Mouse (Mus musculus) lung, adult 18-20 months (tissue): Measurements from ENCODE around the gene Manba.

ENCODE experiments used
- DNase-seq, 2 experiments: peaks; one replicate each; pipeline ENCODE4 v3.0.0; 2022; ENCODE audit warnings: mixed read lengths in 2 of 2

The Manba gene

GRCm38 (mm10) chr3:135531762-135532161 is 46.4 kb downstream of the Manba start:
- DNase-seq = no peak

DNA sequence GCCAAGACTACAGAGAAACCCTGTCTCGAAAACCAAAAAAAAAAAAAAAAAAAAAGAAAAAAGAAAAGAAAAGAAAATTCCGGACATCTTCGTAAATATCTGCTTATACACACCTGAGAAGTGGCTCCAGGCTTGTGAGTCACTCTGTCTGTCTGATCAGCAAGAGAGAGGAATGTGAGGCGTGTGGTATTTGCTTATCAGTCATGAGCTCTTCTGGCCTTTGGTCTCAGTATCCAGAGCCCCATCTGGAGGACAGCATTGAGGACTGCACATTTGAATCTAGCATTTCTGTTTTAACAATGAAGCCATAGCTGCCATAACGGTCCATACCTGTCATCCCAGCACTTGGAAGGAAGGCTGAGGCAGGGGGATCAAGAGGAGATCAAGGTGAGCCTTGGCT is 48.7 kb downstream of the Manba start:
- DNase-seq = no peak

GRCm38 (mm10) chr3:135546212-135546923 is 61.0 kb downstream of the Manba start:
- no peak for DNase-seq

DNA sequence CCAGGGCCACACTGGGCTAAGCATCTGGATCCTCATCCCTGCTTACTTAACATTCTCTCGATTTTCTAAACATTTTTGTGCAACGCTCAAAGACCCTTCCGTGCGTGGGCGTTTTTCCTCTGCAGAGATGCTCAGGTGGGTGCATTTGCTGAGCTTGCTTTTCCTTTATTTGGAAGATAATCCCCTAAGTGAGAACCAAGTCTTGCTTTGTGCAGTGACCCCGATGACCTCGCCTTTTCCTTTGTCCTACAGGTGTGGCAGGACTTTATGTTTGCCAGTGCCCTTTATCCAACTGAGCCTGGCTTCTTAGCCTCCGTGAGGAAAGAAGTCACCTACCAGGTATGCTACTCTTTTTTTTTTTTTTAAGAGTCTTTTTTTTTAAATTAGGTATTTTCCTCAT is 61.9 kb downstream of the Manba start:
- DNase-seq = no peak

DNA sequence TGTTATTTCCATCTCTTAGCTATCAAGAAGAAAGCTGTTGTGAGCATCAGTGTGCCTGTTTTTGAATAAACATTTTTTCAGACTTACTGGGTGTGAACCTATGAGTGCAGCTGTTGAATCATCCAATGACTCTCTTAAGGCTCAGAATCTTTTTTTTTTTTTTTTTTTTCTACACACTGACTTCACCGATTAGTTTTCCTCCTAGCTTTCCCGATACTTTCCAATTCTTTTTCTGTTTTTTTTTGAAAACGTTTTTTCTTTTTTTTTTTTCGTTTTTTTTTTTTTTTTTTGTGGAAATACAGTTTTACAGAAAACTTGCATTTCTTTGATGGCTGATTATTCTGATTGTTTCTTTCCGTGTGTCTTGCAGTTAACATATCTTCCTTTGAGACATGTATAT is 67.5 kb downstream of the Manba start:
- DNase-seq = no peak

DNA sequence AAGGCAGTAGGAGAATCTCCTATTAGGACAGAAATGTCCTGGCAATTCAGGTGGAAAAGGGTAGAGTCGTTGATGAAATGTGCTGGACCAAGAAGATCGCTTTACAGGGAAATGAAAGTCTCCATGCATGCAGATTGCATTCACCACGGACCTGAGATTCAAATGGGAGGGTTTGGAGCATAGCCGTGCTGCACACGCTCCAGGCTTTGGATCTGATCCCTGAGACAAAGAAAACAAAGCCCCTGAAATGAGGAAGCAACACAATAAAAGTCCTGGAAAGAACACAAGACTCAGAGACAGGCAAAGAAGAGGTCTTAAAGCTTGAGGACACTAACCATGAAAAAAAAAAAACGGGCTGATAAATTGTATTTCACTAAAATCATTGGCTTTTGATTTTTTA is 69.8 kb downstream of the Manba start:
- DNase-seq = no peak

DNA sequence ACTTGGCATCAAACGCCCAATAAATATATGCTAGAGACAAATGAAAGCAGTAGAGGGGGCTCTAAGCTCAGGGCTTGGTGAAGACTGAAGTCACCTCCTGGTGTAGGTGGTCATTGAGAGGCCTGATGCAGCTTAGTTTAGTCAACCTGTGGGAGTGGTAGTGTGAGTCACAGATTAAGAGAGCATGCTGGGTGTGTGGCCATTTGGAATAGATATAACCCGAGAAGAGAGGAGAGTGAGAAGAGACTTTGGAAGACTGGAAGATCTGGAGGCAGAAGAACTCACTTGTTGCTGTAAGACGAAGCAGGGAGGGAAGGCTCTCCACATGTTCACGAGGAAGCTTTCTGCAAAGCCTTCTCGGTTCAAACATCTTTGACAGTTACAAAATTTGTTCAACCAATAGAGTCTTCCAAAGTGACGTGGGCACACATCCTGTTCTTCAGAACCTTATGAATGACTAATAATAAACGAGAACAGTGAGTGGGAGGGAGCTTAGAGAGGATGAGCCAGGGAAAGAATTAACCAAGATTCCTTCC is 70.7 kb downstream of the Manba start:
- DNase-seq = no peak

DNA sequence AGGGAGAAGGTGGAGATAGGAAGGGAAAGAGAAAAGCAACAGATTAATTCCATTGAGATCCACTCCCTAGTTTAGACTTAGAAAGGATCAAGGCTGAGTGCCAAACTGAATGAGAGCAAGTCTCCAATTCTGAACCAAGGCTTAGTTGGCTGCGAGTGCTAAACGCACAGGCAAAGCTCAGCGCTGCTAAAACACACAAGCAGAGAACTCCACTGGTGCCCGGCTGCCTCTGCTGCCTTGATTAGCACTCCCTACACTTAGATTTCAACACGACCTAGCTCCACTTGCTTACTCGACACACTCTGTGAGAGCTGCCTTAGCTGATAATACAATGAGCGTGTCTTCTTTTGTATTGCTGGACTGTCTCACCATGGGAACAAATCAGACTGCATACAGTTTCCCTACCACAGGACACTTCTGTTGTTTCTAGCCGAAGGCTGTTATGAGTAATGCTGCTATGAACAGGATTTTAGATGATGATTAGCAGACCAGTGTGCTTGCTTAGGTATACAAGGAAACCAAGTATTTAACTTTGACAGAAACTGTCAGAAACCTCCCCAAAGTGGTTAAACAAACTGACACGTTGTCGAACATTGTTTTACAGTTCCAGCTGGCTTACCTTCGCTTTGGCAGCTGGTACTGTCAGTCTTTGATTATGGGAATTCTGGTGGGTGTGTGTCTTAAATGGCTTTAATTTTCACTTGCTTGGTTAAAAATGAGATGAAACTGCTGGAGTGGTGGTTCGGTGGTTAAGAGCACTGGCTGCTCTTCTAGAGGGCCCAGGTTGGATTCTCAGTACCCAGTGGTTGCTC is 71.6 kb downstream of the Manba start:
- DNase-seq = no peak

DNA sequence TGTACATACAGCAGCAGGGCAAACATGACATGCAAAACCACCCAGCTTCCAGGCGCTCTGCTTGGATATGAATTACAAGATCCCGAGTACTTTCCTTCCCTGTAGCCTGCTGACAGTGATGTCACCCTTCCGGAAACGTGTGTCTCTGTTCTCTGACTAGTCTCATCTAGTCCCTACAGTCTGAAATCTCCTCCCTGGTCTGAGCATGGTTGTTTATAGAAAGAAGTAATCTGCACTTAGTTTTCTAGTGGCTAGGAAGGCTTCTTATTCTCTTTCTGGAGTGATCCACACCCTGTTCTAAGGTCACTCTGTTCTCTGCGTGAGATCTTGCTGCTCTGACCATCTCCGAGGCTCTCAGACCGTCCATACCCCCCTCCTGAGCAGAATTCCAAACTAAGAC is 76.6 kb downstream of the Manba start:
- DNase-seq = no peak

- no peak for DNase-seq
These were observed 77.8 kb downstream of the Manba start for GRCm38 (mm10) chr3:135563163-135563689.

DNA sequence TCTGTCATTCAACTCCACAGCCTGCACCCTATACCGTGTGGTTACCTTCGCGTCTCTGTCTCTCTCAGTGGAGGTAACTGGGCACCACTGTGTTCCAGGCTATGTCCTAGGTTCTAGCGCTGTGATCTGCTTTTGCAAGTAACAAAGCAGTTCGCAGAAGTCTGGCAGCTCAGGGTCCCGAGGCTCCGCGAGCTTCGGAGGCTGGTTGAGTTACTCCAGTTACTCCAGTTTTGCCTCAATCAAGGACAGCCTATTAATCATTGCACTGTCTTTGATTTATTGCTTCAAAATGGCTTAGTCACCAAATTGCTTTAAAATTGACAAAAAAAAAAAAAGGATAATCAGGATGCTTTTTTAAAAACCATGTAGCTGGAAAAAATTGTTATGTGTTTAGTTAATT is 79.3 kb downstream of the Manba start:
- DNase-seq = no peak

DNA sequence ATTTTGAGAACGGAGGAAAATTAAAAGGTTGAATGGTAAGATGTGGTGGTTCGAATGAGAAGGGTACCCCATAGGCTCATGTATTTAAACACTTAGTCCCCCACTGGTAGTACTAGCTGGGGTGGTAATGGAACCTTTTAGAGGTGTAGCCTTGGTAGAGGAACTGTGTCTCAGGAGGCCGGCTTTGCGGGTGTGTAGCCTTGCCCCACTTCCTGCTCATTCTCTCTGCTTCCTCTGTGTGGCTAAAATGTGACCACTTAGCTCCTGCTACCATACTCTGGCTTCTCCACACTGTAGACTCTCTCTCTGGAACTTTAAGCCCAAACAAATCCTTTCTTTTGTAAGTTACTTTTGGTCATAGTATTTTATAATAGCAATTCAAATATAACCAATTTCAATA is 79.9 kb downstream of the Manba start:
- no peak for DNase-seq

GRCm38 (mm10) chr3:135567888-135568287 is 82.5 kb downstream of the Manba start:
- DNase-seq = no peak

DNA sequence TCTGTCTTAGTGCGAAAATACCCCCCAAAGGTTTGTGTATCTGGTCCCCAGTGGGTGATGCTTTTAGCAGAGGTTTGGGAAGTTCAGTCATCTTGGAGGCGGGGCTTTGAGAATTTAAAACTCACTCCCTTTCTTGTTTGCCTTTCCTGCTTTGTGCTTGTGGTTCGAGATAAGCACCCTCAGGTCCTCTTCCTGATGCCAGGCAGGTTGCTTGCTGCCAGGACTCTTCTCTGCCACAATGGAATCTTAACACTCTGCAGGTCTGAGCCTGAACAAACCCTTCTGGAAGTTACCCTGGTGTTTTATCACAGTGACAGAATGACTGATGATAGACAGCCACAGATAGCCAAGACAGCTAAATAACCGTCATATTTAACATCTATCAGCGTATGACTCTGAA is 83.2 kb downstream of the Manba start:
- no peak for DNase-seq

DNA sequence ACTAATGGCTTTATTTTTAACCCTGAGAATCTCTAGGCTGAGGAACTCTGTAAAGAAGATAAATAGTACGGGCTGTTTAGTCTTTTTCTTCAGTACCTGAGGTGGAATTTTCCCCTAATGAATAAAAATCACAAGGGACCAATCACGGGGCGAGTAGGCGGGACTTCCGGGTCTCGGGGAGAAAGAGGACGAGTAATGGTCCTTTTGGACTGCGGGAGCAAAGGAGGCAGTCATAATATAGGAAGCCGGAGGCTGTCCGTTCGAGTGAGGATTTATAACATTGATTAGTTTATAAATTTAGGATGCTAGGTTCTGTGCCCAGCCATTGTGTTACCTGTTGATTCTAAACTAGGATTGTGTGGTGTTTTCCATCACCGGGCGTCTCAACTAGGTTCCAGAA is 86.1 kb downstream of the Manba start:
- no peak for DNase-seq

DNA sequence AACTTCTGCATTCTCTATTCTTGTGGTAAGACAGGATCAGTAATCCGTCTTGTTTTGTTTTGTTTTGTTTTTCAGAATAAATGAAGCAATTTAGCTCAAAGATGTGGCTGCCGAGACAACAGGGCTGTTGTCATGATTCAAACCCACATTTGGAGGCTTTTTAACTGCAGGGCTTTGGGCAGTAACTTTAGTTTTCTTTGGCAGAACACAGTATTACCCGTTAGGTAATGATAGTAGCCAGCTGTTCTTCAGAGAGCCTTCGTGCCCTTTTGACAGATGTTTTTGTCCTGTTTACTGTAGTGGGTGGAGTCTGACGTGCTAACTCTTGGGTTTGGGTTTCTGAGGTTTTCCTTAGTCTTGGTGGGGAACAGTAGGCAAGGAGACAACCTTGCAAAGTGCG is 87.6 kb downstream of the Manba start:
- peak in 1 of 2 experiments; percentile 26 for DNase-seq

DNA sequence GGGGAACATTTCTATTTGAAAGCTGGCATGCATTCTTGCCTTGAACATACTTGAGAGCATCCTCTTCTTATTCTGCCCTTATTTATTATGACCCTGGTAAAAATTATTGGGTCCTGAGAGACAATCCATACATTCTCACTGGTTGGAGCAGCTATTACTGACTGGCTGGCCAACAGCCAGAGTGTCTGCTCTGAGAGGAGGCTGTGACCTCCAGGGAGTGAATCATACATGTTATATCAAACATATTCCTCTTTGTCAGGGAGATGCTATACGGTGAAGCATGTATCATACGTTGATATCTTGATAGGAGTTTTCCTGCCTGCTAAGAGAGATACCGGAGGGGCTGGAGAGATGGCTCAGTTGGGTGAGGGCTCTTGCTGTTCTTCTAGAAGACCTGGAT is 89.7 kb downstream of the Manba start:
- DNase-seq = no peak

DNA sequence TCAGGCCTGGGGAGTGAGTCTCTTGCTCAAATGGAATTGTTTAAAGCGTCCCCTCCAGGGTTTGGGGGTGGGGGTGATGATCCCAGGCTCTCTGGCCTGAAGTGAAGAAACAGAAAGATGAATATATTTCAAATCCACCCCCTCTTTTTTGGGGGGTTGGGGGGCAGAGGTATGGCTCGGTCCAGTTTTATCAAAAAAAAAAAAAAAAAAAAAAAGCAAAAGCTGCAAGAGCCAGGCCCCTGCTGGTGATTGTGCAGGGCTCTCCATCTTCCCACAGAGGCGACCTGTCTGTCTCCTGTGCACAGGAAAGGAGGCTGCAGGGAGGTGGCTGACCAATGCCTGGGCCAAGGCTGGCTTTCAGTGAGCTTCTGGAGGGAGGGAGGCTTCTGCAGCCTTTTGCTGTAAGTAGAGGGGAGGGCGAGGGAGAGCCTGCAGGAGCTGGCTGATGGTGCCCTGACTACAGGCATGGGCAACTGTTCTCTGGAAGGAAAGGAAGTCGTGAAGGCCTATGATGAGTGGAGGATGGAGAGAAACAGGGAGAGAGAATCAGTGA is 93.3 kb downstream of the Manba start:
- DNase-seq = no peak

DNA sequence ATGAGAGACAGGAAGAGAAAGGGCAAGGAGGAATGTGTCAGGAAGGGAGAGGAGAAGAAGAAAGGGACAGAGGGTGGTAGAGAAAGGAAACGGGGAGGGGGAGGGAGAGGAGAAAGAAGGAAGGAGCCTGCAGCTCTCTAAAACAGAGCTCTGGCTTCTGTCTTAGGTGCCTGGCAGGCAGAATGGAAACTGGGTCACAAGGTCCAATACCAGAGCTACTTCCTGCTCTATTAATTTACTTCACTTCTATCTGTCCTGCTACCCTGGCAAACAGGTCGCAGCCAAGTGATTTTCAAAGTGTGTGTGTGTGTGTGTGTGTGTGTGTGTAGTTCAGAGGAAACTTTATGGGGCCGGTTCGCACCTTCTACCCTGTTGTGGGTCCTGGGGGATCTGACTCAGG is 93.8 kb downstream of the Manba start:
- DNase-seq = no peak

- DNase-seq = peak in 1 of 2 experiments; percentile 54
These were observed 95.2 kb downstream of the Manba start for GRCm38 (mm10) chr3:135580439-135581275.

DNA sequence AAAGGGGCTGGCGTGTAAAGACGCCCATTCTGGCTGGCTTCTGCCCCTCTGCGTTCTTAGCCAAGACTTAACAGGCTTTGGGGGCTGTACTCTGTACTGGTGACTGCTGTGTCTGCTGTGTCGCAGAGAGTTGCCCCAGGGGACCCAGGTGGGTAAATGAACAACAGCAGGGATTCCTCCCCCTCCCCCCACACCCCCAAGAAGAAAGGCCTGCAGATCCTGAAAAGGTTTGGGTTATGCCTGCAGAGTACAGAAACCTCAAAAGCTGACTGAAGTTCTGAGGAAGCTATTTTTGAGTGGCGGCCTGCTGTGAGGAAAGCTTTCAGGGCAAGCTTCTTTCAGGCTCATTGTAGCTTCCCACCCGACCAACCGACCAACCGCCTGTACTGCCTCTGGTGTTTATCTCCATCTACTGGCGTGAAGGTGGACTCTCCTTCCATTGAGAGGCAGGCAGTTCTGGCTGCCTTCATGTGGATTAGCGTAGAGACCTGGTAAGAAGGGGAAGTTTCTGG is 96.3 kb downstream of the Manba start:
- no peak for DNase-seq

DNA sequence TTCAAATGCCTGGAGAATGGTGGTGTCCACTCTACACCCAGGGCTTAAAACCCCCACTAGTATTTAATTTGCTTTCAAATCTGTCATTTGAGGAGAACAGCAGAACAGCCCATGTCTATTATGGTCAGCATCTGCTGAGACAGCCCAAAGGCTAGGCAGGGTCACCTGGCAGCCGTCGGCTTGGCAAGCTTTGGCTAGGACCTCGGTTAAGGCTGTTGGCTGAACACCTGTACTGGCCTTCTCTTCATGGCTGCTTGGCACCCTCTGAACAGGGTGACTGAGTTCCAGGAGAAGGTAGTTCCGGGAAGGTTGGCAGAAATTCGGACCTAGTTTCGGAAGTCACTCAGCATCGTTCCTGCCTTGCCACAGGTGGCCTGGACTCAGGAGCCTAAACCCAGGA is 96.8 kb downstream of the Manba start:
- no peak for DNase-seq
